Mouse (Mus musculus) naive thymus-derived CD4-positive, alpha-beta T cell, adult 5 months (primary cell): ENCODE results near the gene Psen1. TPM values are rescaled to one million over a fixed set of nuclear protein-coding genes. Genes with fewer than 3 reads are reported as not detected.

Experiments used
- polyA plus RNA-seq: library from polyadenylated mRNA; unstranded; fragments of 100-300 nt; shearing (Covaris generic); gene quantifications from one replicate; pipeline ENCODE4 v1.2.1, GENCODE M21; 2017

The Psen1 gene
- polyA plus RNA-seq: 132 TPM

DNA sequence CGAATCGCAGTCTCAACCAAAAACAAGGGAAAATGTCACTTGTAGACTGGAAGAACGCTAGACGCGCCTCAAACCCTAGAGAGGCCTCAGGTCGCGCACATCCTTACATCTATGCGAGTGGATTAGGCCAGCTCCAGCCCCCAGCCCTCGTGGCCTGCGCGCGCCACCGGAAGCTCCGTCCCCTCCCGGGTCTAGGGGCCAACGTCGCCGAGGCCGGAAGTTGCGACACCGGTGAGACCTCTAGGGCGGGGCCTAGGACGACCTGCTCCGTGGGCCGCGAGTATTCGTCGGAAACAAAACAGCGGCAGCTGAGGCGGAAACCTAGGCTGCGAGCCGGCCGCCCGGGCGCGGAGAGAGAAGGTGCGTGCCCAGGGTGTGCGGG is at the start of gene Psen1:
Psen1 (plus strand) TSS at position 219 of the 382 bp plus-strand sequence.

DNA sequence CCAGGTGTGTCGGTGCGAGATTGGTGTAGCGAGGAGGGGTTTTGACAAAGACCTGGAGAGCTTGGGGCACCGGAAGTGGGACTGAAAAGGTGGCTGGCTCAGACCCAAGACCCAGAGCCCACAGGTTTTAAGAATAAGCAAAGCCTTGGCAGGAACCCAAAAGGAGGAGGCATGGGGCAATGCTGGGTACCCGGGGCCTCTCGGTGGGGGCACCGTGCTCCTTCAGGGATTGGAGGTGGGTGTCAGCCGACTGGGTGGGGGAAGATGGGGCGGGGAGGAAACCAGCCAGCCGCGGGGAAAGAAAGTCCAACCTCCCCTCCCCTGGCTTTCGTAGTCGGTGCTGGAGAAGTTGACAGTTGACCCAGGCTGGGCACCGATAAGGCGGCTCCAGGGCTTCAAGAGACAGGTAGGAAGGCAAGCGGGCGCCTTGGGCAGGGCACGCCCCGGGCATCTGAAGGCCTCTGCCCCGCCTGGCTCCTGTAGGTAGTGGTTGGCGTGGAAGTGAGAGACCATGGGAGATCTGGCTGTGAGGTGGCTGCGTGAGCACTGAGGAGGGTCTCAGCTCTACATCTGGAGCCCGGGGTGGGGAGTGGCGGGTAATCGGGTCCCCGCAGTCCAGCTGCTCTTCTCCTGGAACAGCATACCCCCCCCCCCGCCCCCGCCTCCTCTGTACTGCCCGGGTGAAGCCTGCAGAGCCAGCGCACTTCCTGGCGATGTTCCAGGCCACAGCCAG is 75.5 kb downstream of the Psen1 start, which contains the start of gene Papln:
Papln (plus strand) TSS at position 324 of the 733 bp plus-strand sequence.

Other genes starting within 250 kb of the Psen1 start
- 0.39 TPM for gene Dpf3, start 200.4 kb upstream of the Psen1 start, polyA plus RNA-seq
- 17.0 TPM for gene Dcaf4, start 167.7 kb upstream of the Psen1 start, polyA plus RNA-seq
- gene Zfyve1, start 90.9 kb upstream of the Psen1 start, polyA plus RNA-seq: 12.4 TPM
- gene Rbm25, start 56.9 kb upstream of the Psen1 start, polyA plus RNA-seq: 403 TPM
- gene Papln, start 75.5 kb downstream of the Psen1 start, polyA plus RNA-seq: not detected
- 72.3 TPM for gene Numb, start 233.8 kb downstream of the Psen1 start, polyA plus RNA-seq